ENCODE assay signal across 17 mouse cellular contexts in the genomic region with DNA sequence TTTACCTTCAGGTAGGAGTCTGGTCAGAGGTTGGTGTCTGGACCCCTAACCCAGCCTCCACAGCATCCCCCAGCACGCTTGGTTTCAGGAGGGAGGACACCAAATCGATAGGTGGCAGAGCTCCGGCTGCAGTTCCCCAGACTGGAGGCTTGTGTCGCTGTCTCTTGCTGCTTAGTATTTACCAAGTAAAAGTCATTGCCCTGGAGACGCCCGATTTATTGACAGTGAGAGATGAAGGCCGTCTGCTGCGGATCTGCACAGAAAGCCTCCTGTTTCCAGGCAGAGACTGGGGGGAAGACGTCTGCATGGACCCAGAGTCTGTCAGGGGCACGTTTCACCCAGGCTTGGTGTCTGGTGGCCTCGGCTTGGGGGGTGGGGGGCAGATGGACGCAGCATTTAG.
DNase-seq lines count a peak whose midpoint lies in the region; ATAC-seq and TF ChIP-seq lines count a peak whose summit lies in the region.
"Had no signal": no experiment of that assay in that cellular context is flagged by ENCODE, and none has a peak within 500 bp of the region (broad histone marks: within the 10 kb centered on the region; RNA-seq: fewer than 3 reads in every experiment).

No protein-coding gene starts in this region.

- H3K4me3 ChIP-seq in gastrocnemius, adult 2 months = no peak overlapping the region
- H3K4me3 ChIP-seq in liver, adult 2 months (ENCODE audit: insufficient read depth, low read depth, low read length) = no peak overlapping the region
- H3K4me3 ChIP-seq in liver, postnatal 0 days (ENCODE audit: low read depth, low read length) = no peak overlapping the region
- H3K4me3 ChIP-seq: erythroblast, embryonic 14.5 days had no signal

- intact Hi-C loops in gastrocnemius, adult 2 months (cut with DNase I) = no loop called here
- intact Hi-C loops in gastrocnemius, postnatal 14 days (cut with DNase I; ENCODE audit: low total_unique reads) = no loop called here

- TF ChIP-seq POLR2A in liver, adult 2 months (IDR thresholded peaks at IDR 0.05; ENCODE audit: extremely low read depth, insufficient read depth, low read length) = no peak

- no peak overlapping the region for H3K9ac ChIP-seq in liver, adult 2 months (ENCODE audit: low read depth, low read length)
- no peak overlapping the region for H3K9ac ChIP-seq in liver, postnatal 0 days (replicated peaks)

- no peaks in the 10 kb centered on the region for H3K79me2 ChIP-seq in liver, adult 2 months (ENCODE audit: control insufficient read depth, insufficient read depth, low read length)

- DNase-seq in gastrocnemius, adult 2 months = no peak
- no peak for DNase-seq in gastrocnemius, adult 8-10 months (ENCODE audit: low spot score in 2 of 2)
- DNase-seq in liver, adult 2 months (ENCODE audit: extremely low read depth, low read depth, low spot score) = peak; percentile 6
- DNase-seq in liver, postnatal 0 days = no peak
- peak; percentile 39 for DNase-seq in brain, adult 2 months (ENCODE audit: low read depth, low spot score)
- peak; percentile 38 for DNase-seq in lung, postnatal 36 days
- DNase-seq in gastrocnemius, postnatal 14 days = no peak
- no peak for DNase-seq in urinary bladder, postnatal 4 days (ENCODE audit: low spot score in 2 of 2)
- DNase-seq: cerebellum, postnatal 25 days; gastrocnemius, postnatal 36 days; heart, postnatal 36 days; kidney, adult 18-20 months; kidney, postnatal 14 days; right cerebral cortex, postnatal 4 days had no signal

- no peak for ATAC-seq in liver, postnatal 0 days
- ATAC-seq: forebrain, embryonic 16.5 days had no signal

- no peaks in the 10 kb centered on the region for H3K4me1 ChIP-seq in liver, adult 2 months (ENCODE audit: control insufficient read depth, insufficient read depth, low read length)
- H3K4me1 ChIP-seq in liver, postnatal 0 days (ENCODE audit: insufficient read depth) = no peaks in the 10 kb centered on the region

- H3K4me2 ChIP-seq in liver, postnatal 0 days (ENCODE audit: low read depth, low read length) = no peak overlapping the region
- H3K4me2 ChIP-seq: heart, embryonic 11.5 days had no signal

- no peak overlapping the region for H3K27ac ChIP-seq in gastrocnemius, adult 2 months
- H3K27ac ChIP-seq in liver, adult 2 months (replicated peaks; ENCODE audit: insufficient read depth, low read depth, low read length) = no peak overlapping the region
- H3K27ac ChIP-seq in liver, postnatal 0 days (ENCODE audit: low read depth) = no peak overlapping the region

- peak; percentile 21 for TF ChIP-seq CTCF in gastrocnemius, adult 2 months (IDR thresholded peaks at IDR 0.05)
- no peak for TF ChIP-seq CTCF in liver, adult 2 months (IDR thresholded peaks at IDR 0.05; ENCODE audit: low read depth, low read length)
- no peak for TF ChIP-seq CTCF in liver, postnatal 0 days (IDR thresholded peaks at IDR 0.05; ENCODE audit: low read depth)

- no peaks in the 10 kb centered on the region for H3K27me3 ChIP-seq in liver, adult 2 months (ENCODE audit: control insufficient read depth, insufficient read depth, low read length)
- H3K27me3 ChIP-seq in liver, postnatal 0 days (ENCODE audit: insufficient read depth, low read length) = no peaks in the 10 kb centered on the region

- no peak for TF ChIP-seq EP300 in liver, postnatal 0 days (IDR thresholded peaks at IDR 0.05; ENCODE audit: low read depth)

- H3K36me3 ChIP-seq in liver, adult 2 months (ENCODE audit: control insufficient read depth, insufficient read depth, low read length) = no peaks in the 10 kb centered on the region
- no peaks in the 10 kb centered on the region for H3K36me3 ChIP-seq in liver, postnatal 0 days (replicated peaks; ENCODE audit: insufficient read depth, low read length)

- H3K9me3 ChIP-seq in liver, postnatal 0 days (ENCODE audit: low read length) = no peaks in the 10 kb centered on the region

- 33% methylated on average over 12 of the region's 12 CpGs for WGBS in liver, adult 2 months
- WGBS in liver, postnatal 0 days (ENCODE audit: insufficient replicate concordance) = 51% methylated on average over 12 of the region's 12 CpGs

Comparison
In these comparisons a context has a peak if more than half of its experiments do, and no peak if none do; other contexts are left out.
1. DNase-seq: peak in liver, adult 2 months (single experiment), brain, adult 2 months (single experiment) and lung, postnatal 36 days (single experiment); none in gastrocnemius, adult 2 months (single experiment), gastrocnemius, adult 8-10 months (0 of 2), liver, postnatal 0 days (single experiment), gastrocnemius, postnatal 14 days (single experiment) and urinary bladder, postnatal 4 days (0 of 2).